Mouse (Mus musculus) lung, postnatal 0 days (tissue): ENCODE measurements around the gene Dusp1. TPM values are rescaled to one million over a fixed set of nuclear protein-coding genes. Genes with fewer than 3 reads are reported as not detected.

Experiments
- ATAC-seq: fragments of 200-750 bp; cut with Nextera tagmentation; 2 replicates; pipeline ENCODE4 v1.8.0; 2017; ENCODE audit warnings: moderate library complexity
- DNase-seq: peaks from one replicate; pipeline ENCODE4 v3.0.0-alpha.2; 2016; ENCODE audit warnings: low spot score
- H3K27ac ChIP-seq: fragments of 300-500 bp; sonication (generic); 2 replicates; pipeline ENCODE4 v1.5.1; 2014; ENCODE audit warnings: antibody characterized with exemption, mild to moderate bottlenecking, low read length, mixed read lengths
- H3K27me3 ChIP-seq: fragments of 300-500 bp; sonication (generic); replicated peaks from 2 replicates; pipeline ENCODE4 v1.6.1; 2014; ENCODE audit warnings: low read length, mixed read lengths; ENCODE audit not compliant: insufficient read depth
- H3K36me3 ChIP-seq: fragments of 300-500 bp; sonication (generic); 2 replicates; pipeline ENCODE4 v1.6.1; 2014; ENCODE audit warnings: low read length, mixed read lengths; ENCODE audit not compliant: insufficient read depth
- H3K4me1 ChIP-seq: fragments of 300-500 bp; sonication (generic); 2 replicates; pipeline ENCODE4 v1.6.1; 2014; ENCODE audit warnings: antibody characterized with exemption, low read depth, low read length, mixed read lengths; ENCODE audit not compliant: insufficient read depth
- H3K4me2 ChIP-seq: fragments of 300-500 bp; sonication (generic); replicated peaks from 2 replicates; pipeline ENCODE4 v1.6.1; 2014; ENCODE audit warnings: low read depth, mild to moderate bottlenecking, low read length, moderate library complexity, mixed read lengths
- H3K4me3 ChIP-seq: fragments of 300-500 bp; sonication (generic); 2 replicates; pipeline ENCODE4 v1.5.1; 2014; ENCODE audit warnings: low read depth, low read length
- H3K9ac ChIP-seq: fragments of 300-500 bp; sonication (generic); replicated peaks from 2 replicates; pipeline ENCODE4 v1.6.1; 2014; ENCODE audit warnings: low read depth, mild to moderate bottlenecking
- H3K9me3 ChIP-seq: fragments of 300-500 bp; sonication (generic); 2 replicates; pipeline ENCODE4 v1.6.1; 2016; ENCODE audit warnings: low read length, mixed read lengths
- CTCF ChIP-seq: IDR thresholded peaks from 2 replicates; pipeline ENCODE4 v1.5.1; 2016; ENCODE audit warnings: antibody characterized with exemption, mild to moderate bottlenecking
- EP300 ChIP-seq: IDR thresholded peaks from 2 replicates; pipeline ENCODE4 v1.6.1; 2016; ENCODE audit warnings: antibody characterized with exemption, mild to moderate bottlenecking, control low read depth
- WGBS: fragments of 180-500 bp; shearing (Covaris S2); extraction: QIAGEN DNeasy Blood & Tissue Kit; methylation state at CpG from one replicate; pipeline ENCODE4 v1.1.7; 2014; 5-methylcytosine and 5-hydroxymethylcytosine counted together
- polyA plus RNA-seq: library from polyadenylated mRNA; unstranded; fragments of >200 nt; fragmentation: Nextera tagmentation; extraction: Ambion mirVana; gene quantifications from 2 replicates; pipeline ENCODE4 v1.2.1, GENCODE M21; 2015

The Dusp1 gene
- polyA plus RNA-seq, 1 experiment from 2014 or later = 79.3 TPM

DNA sequence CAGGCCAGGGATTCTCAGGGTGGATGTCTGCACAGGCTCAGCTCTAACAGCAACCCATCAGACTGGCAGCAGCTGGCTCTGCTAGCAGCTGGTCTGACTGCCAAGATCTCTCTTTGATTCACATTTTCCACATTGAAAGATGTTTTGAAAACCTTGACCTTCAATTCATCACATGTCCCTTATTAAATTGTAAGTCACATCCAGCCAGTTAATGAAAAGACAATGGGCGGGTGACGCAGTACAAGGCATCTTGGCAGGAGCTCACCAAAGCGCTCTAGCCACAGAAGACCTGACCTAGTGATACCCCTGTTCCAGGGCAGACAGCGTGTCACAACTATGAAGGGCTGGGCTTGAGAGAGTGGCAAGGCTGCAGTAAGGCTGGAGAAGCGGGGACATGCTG, 20.4 kb upstream of the Dusp1 start:
- Histone ChIP-seq H3K9me3 (no peaks in the 10 kb centered on the region), H3K9ac (no peak overlapping the region), H3K27me3 (no peaks in the 10 kb centered on the region), H3K4me2 (no peak overlapping the region), H3K27ac (peak overlapping the region; percentile 96), H3K4me3 (no peak overlapping the region), H3K36me3 (no peaks in the 10 kb centered on the region), H3K4me1 (peaks cover 31% of the 10 kb centered on the region)
- peak; percentile 90 for DNase-seq
- ATAC-seq = peak; percentile 51
- 57% methylated on average over 5 of the region's 5 CpGs for WGBS
- TF ChIP-seq EP300 (peak; percentile 96), CTCF (no peak)

DNA sequence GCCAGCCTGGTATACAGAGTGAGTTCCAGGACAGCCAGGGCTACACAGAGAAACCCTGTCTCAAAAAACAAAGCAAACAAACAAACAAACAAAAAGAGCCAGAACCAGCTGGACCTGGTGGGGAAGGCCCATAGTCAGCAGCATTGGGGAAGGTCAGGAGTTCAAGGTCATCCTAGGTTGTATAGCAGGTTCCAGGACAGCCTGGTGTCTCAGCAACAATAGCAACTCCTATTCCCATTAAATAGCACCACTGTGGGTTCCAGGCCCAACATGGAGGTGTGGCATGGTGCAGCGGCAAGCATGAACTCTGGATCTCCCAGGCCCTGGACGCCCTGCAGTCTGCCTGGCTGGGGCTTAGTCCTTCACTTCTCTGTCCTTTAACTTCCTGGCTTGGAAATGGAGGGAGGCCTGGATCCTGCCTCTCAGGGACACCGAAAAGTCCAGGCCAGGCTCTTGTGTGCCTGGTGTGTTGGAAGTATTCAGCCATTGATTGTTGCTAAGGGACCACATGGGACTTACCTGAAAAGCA, 19.0 kb upstream of the Dusp1 start:
- Histone ChIP-seq H3K4me3 (no peak overlapping the region), H3K9ac (no peak overlapping the region), H3K27me3 (no peaks in the 10 kb centered on the region), H3K9me3 (no peaks in the 10 kb centered on the region), H3K27ac (no peak overlapping the region), H3K4me2 (no peak overlapping the region), H3K4me1 (peaks cover 42% of the 10 kb centered on the region), H3K36me3 (no peaks in the 10 kb centered on the region)
- TF ChIP-seq CTCF = no peak
- no peak for TF ChIP-seq EP300
- no peak for ATAC-seq
- 96% methylated on average over 3 of the region's 3 CpGs for WGBS
- no peak for DNase-seq

DNA sequence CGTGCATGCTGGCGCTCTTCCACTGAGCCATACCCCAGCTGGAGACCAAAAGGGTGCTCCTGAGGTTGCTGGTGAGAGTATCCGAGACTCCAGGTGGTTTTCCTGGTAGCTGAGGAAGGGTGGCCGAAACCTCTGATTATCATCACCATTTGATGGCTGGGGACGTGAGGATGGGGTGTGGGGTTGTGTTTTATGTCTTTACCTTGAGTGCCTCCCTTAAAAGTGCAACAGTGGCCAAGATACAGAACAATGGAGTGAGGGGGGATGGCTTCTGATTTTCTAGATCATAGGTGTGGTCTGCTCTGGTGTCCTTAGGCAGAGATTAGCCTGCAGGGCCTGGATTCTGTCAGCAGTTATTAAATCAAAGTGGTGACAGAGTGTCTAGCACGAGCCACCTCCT, 17.5 kb upstream of the Dusp1 start:
- Histone ChIP-seq H3K27ac (no peak overlapping the region), H3K9me3 (no peaks in the 10 kb centered on the region), H3K27me3 (no peaks in the 10 kb centered on the region), H3K9ac (no peak overlapping the region), H3K36me3 (no peaks in the 10 kb centered on the region), H3K4me2 (no peak overlapping the region), H3K4me1 (peaks cover 32% of the 10 kb centered on the region), H3K4me3 (no peak overlapping the region)
- ATAC-seq = no peak
- DNase-seq = no peak
- WGBS = 90% methylated on average over 6 of the region's 6 CpGs
- TF ChIP-seq CTCF (no peak), EP300 (no peak)

DNA sequence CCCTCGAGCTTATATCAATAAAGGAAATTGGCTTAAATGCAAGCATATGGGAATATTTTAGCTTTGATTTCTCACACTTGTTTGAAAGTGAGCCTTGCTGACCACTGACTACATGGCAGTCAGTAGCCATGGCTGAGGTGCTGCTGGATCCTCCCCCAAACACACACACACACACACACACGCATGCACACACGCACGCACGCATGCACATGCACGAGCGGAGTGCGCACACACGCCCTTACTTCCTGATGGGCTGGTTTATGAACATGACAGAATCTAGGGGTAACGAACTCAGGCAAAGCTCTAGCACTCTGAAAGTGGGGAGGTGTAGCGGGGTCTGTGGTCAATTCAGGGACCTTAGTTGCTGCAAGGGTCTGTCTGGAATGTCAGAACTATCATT, 16.8 kb upstream of the Dusp1 start:
- TF ChIP-seq EP300 (no peak), CTCF (no peak)
- no peak overlapping the region for H3K9ac ChIP-seq
- WGBS = 92% methylated on average over 11 of the region's 11 CpGs
- no peak overlapping the region for H3K4me2 ChIP-seq
- H3K4me1 ChIP-seq = peaks cover 29% of the 10 kb centered on the region
- H3K36me3 ChIP-seq = no peaks in the 10 kb centered on the region
- no peaks in the 10 kb centered on the region for H3K9me3 ChIP-seq
- no peak overlapping the region for H3K4me3 ChIP-seq
- H3K27ac ChIP-seq = no peak overlapping the region
- no peak for DNase-seq
- no peak for ATAC-seq
- H3K27me3 ChIP-seq = no peaks in the 10 kb centered on the region

DNA sequence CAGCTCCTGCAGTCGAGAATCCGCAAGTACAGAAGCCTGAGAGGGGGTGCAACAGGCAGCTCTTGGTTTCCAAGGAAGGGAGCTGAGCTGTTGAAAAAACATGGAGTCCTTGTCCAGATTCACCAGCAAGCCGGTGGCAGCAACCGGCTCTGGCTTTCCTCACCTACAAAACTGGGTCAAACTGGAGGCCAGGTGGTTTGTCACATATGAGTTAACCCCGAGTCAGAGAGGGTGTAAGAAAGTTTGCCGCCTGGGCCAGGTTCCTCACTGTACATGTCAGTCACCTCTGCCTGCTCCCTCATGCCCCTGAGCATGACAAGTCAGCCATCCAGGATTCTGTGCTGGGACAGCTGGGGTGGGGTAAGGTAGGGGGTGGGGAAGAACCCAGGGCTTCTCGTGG, 16.2 kb upstream of the Dusp1 start:
- Histone ChIP-seq H3K4me1 (peaks cover 23% of the 10 kb centered on the region), H3K4me2 (no peak overlapping the region), H3K36me3 (no peaks in the 10 kb centered on the region), H3K27me3 (no peaks in the 10 kb centered on the region), H3K9me3 (no peaks in the 10 kb centered on the region), H3K27ac (no peak overlapping the region), H3K9ac (no peak overlapping the region), H3K4me3 (no peak overlapping the region)
- no peak for ATAC-seq
- DNase-seq = no peak
- TF ChIP-seq EP300 (no peak), CTCF (no peak)
- WGBS = 82% methylated on average over 7 of the region's 7 CpGs

DNA sequence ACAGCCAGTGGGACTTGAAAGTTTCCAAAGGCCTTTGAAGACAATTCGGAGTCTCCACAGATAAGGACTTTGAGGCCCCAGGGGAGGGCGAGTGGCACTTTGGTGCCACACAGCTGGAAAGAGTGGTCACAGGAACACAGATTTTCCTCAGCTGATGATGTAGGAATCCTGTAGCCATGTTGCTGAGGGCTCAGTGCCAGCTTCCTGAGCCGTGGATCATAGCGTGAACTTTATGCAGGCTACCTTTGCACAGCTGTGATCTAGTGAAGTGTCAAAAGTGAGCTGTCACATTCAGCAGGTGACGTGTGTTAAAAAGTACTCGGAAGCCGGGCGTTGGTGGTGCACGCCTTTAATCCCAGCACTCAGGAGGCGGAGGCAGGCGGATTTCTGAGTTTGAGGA, 15.4 kb upstream of the Dusp1 start:
- WGBS = 70% methylated on average over 11 of the region's 11 CpGs
- H3K27ac ChIP-seq = peak overlapping the region; percentile 54; the same call in 1 of the 2 replicates
- H3K9me3 ChIP-seq = no peaks in the 10 kb centered on the region
- TF ChIP-seq EP300 = no peak
- TF ChIP-seq CTCF = no peak
- no peak overlapping the region for H3K9ac ChIP-seq
- no peak overlapping the region for H3K4me2 ChIP-seq
- H3K27me3 ChIP-seq = no peaks in the 10 kb centered on the region
- no peak for DNase-seq
- no peaks in the 10 kb centered on the region for H3K36me3 ChIP-seq
- H3K4me3 ChIP-seq = no peak overlapping the region
- peaks cover 15% of the 10 kb centered on the region for H3K4me1 ChIP-seq
- no peak for ATAC-seq

DNA sequence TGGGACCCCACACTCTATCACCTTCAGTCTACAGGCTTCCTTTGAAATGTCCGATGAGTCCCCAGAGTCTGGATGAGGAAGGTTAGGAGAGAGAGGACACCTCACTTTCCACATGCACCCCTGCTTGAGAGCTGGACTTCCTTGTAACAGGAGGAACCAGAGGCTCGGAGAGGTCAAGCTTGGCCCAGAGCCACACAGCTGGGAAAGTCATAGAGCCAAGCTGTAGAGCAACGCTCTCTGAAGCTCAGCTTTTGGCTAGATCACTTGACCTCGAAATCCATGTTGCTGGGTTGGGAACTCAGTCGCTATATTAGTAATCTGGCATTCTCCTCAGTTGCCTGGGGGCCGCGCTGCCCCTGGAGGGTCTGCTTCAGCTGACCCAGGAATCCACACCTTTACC, 14.9 kb upstream of the Dusp1 start:
- H3K27ac ChIP-seq = peak overlapping the region; percentile 54; the same call in 1 of the 2 replicates
- H3K4me2 ChIP-seq = no peak overlapping the region
- DNase-seq (peak; percentile 84), ATAC-seq (peak; percentile 39; the same call in 1 of the 2 replicates)
- H3K9me3 ChIP-seq = no peaks in the 10 kb centered on the region
- no peak overlapping the region for H3K4me3 ChIP-seq
- 53% methylated on average over 7 of the region's 7 CpGs for WGBS
- no peak overlapping the region for H3K9ac ChIP-seq
- H3K27me3 ChIP-seq = no peaks in the 10 kb centered on the region
- no peaks in the 10 kb centered on the region for H3K36me3 ChIP-seq
- peaks cover 15% of the 10 kb centered on the region for H3K4me1 ChIP-seq
- TF ChIP-seq CTCF (no peak), EP300 (no peak)
